Mouse (Mus musculus): ENCODE results near the gene Nos1ap.

Gene Nos1ap

DNA sequence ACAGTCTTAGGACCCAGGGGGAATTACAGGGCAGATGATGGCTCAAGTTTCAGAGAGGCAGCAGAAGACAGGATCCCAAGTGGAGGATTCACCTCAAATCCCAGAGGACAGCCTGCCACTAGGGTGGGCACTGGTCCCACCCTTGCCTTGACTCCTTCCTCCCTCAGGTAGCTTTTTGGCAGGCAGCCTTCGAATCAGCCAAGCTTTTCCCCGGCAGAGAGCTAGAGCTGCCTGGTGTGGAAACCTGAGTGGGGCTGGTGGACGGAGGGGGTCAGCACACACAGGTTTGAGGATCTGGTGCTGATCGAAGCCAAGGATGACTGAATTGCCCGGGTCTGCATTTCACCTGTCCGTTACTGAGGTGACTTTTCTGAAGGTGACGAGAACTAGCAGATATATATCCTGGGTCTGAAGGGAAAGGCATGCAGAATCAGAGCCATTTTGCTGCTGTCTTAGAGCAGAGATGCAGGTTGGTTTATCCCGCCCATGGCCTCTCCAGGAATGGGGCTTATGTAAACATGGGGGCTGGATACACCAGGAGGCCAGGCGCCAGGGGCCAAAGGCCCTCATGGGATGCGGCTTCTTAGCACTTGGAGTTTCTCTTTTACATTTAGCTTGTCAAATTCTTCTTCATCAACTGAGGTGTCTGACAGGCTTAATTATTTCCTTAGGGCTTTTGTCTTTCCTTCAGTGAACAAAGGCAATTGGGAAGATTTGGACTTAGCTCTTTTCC lies 229.3 kb downstream of the Nos1ap start:
- DNase-seq (ENCODE audit: low read depth) = no peak

DNA sequence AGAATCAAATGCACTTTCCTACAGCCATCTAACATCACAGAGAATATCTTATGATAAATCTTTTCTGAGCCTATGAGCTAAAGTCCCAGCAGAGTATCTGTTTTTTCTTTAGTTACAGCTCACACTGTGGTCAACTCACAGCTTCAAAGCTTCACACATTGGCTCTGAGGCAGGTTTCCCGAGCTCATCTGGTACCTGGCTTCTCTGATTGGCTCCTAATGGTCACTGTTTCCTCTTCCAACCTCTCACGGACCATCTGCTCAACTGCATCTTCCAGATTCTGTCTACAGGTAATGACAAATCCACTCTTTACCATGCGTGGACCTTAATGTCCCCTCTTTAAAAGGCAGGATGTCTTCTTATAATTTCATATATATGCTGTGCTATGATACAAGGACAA lies 236.3 kb downstream of the Nos1ap start:
- DNase-seq (ENCODE audit: low read depth) = no peak

DNA sequence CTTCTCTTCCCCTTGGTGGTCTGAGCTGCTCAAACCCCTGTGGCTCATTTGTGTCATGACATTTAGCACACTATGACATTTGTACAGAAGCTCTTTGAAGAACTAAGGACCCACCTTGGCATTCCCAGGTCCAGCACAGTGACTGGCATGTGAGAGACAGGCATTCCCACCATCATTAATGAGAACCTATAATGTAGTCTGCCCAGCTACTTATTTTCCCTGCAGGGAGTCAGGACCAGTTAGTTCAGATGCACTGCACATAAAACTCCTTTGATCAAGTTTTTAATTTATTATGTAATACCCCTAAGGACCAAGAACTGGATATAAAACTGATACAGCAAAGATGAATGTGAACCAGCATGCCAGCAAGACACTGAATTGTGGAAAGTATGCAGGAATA lies 238.6 kb downstream of the Nos1ap start:
- DNase-seq (ENCODE audit: low read depth) = no peak

- no peak for DNase-seq (ENCODE audit: low read depth)
Observed at GRCm38 (mm10) chr1:170346266-170346665, 243.4 kb downstream of the Nos1ap start.

- no peak for DNase-seq (ENCODE audit: low read depth)
Observed at GRCm38 (mm10) chr1:170343906-170344305, 245.8 kb downstream of the Nos1ap start.

DNA sequence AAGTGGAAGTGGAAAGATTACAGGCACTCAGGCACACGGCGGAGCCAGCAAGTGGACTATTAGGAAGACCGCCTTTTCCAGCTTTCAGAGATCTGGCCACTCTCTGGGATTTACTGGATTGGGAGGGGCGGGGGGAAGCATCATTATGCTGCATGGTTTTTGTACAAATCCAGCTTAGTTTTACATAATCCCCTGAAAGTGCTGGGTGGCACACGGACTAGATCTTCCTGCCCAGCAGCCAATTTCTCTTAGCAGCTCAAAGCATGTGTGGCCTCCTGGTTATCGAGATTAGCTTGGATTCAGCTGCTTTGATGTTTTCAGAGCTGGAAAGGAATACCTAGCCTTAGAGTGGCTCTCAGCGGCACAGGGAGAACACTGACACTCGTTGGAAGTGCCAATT lies 246.6 kb downstream of the Nos1ap start:
- DNase-seq (ENCODE audit: low read depth) = no peak

DNA sequence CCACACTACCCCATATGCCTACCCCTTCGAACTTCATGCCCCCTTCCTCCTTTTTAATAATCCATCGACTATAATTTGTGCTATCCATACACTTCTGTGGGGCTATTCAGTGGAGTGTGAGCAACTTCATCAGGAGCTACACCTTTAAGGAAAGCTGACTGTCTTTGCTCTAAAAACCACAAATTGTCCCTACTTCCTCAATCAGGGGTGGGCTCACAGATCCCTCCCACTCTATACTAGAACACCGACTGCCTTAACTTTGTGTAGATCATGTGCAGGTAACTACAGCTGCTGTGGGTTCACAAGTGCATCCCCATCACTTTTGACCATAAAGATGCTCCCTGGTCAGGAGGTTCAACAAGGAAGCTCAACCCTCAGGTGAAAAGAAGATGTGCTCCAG lies 249.7 kb downstream of the Nos1ap start:
- DNase-seq (ENCODE audit: low read depth) = no peak

DNA sequence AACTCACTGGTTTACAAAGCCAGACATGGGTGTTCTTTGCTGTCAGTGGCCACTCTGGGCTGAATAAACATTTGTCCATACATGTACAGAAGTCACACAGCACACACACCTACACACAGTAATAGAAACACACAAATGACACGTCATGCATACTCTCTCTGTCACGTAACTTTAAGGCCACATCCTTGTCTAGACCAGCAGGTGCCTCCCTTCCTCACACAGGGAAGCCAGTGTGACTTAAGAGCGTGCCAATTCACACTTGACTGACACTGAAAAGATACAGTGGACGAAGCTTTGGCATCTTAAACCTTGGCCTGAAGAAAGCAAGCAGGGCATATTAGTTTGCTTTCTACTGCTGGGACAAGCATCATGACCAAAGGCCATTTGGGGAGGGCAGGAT lies 256.9 kb downstream of the Nos1ap start:
- no peak for DNase-seq (ENCODE audit: low read depth)

GRCm38 (mm10) chr1:170331926-170332325 lies 257.7 kb downstream of the Nos1ap start:
- DNase-seq (ENCODE audit: low read depth) = no peak

- DNase-seq (ENCODE audit: low read depth) = no peak
Observed at GRCm38 (mm10) chr1:170325277-170325676, 264.4 kb downstream of the Nos1ap start.

DNA sequence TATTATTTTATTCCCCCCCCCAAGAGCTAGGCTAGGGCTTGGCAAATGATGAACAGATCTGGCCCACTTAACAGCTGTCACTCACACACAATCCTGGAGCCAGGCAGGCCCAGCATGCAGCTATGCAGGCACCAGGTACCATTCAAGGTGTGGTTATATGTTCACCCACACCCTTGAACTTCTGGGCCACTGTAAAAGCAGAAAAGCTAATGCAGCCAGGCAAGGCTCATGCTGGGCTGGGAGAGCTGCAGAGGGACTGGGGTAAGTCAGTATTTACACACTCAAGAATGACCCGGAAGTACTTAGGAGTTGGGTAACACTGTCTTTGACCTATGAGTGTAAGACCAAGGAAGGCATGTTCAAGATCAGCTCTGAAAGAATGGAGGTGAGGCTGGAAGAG lies 265.3 kb downstream of the Nos1ap start:
- no peak for DNase-seq (ENCODE audit: low read depth)

DNA sequence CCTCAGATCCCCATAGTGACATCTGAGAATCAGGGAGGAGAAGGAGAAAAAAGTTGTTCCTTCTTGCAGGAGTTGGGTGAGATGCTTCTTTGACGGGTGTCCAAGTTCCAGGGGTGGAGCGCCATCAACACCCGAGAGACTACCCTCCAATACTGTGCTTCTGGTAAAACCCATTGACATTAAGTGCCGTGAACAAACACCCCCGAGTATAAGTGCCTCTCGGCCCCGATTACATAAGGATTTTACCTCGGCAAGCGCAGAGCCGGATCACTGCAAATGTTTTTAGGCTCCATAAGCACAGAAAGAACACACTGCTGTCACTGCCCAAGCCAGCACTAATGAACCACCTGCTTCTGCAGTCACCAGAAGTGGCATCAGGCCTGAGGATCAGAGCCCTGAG lies 266.7 kb downstream of the Nos1ap start:
- DNase-seq (ENCODE audit: low read depth) = no peak

DNA sequence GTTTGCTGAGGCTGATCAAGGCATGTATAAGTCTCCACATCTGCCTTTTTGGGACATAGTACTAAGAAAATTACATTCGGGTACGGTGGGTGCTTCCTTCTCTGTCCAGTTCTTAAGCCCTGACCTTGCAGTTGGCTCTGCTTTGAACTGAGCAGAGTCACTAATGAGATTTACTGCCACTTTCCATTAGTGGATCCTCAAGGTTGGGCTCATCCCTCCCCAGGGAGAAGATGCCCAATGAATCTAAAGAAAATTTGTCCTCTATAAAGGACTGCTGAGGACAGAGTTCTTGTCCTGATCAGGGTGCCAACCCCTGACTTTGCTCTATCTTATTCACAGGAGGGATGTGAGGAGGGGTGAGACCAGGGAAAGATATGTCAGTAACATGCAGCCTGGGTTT lies 267.6 kb downstream of the Nos1ap start:
- DNase-seq (ENCODE audit: low read depth) = no peak

DNA sequence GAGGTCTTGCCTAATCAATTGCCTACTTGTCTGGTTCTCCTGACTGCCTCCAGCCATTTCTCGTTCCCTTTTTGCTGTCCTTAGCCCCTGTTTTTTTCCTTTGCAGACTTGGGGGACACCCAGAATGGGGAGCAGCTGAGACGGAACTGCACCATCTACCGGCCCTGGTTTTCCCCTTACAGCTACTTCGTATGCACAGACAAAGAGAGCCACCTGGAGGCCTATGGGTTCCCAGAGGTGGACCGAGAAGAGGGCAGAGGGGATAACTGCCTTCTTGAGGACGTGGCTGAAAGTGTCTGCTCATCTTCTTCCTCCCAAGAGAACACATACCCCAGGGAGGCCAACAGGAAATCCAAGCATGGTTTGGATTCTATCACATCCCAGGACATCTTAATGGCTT lies 278.2 kb downstream of the Nos1ap start:
- no peak for DNase-seq (ENCODE audit: low read depth)

DNA sequence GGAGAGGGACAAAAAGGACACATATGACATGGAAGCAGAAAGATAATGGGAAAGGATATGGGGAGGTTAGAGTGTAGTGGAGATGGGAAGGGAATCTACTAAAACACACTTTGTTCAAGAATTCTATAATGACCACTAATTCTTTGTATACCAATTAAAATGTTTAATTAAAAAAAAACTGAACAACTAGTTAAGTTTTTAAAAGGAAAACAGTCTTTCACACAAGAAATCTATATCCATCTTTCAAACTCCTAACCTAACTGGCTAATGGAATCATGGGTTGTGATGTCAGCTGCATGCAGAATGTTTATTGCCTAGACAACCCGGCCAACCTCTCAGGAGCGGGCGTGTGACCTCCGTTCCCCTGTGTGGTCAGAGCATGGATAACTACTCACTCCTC lies 281.2 kb downstream of the Nos1ap start, which contains the start of gene Spata46:
Gene Spata46, plus strand, starts transcription at position 301 of the 400 bp plus-strand sequence.
- no peak for DNase-seq (ENCODE audit: low read depth)

GRCm38 (mm10) chr1:170306232-170306631 lies 283.4 kb downstream of the Nos1ap start, which contains the start of gene Gm7694:
Gene Gm7694, minus strand, starts transcription at chr1:170306332.
- no peak for DNase-seq (ENCODE audit: low read depth)

GRCm38 (mm10) chr1:170305002-170305401 lies 284.7 kb downstream of the Nos1ap start:
- no peak for DNase-seq (ENCODE audit: low read depth)

DNA sequence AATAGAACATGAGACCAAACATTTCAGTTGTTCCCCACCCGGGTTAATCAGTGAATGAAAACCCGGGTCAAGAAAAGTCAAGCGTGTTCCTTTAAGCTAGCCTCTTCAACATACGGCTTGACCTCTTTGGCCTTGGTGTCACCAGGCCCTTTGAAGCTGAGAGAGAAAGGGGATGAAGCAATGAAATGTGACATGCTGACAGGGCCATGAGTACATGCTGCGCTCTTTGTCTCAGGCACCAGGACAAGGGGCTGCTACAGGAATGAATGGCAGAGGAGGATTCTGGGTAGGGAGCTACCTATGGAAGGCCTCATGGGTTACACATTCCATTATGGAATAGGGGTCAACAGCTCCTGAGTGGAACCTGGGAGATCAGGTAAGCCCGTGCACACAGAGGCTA lies 286.6 kb downstream of the Nos1ap start:
- no peak for DNase-seq (ENCODE audit: low read depth)

- no peak for DNase-seq (ENCODE audit: low read depth)
Observed at GRCm38 (mm10) chr1:170302456-170302855, 287.2 kb downstream of the Nos1ap start.

- no peak for DNase-seq (ENCODE audit: low read depth)
Observed at GRCm38 (mm10) chr1:170301686-170302085, 288.0 kb downstream of the Nos1ap start.

GRCm38 (mm10) chr1:170299496-170299895 lies 290.2 kb downstream of the Nos1ap start:
- no peak for DNase-seq (ENCODE audit: low read depth)

DNA sequence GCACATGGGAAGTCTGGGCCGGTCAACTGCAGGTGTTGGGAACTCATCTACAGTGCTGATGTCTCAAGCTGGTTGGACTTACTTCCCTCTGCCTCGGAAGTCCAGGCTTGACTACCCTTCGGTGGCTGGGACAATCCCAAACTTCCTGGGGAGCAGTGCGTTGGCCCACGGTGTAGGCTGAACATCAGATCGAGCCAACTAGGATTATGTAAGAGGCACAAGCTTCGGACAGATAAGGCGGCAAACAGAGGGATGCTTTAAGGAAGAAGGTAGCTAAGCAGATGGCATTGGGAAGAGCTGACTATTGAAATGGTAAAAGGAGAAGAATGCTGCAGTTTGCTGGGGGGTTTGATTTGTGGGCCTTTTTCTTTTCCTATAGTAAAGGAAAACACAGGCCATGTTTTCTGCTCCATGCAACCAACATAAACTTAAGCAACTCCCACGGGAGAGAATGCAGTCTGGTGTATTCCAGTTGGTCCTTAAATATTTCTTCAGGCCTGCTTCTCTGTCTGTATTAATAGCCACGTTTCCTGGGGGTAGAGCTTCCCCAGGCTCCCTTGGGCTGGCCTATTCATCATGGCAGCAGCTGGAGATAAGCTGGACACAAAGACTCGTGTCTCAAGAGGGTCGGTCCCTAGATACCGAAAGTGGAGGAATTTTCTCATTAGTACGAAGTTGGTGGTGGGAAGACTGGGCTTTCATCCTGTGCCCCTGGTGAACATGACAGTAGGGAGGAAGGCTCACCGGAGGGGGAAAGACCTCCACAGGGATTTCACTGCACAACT lies 294.7 kb downstream of the Nos1ap start:
- no peak for DNase-seq (ENCODE audit: low read depth)

DNA sequence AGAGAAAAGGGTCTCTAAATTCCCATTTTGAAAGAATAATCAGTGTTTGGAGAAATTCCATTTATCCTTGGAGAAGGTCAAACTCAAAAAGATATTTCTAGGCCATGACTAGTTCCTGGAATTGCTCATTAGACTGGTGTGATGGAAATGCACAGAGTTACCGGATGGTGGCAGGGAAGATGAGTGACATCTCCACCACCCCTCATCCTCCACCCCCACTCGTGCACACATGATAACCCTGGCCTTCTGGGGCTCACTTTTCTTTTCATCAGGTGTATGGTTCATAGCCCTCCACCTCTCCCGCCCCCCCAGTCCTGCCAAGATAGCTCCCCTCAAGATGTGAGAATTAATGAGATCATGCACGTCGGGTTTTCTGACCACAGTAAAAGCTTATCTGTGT lies 296.4 kb downstream of the Nos1ap start:
- DNase-seq (ENCODE audit: low read depth) = no peak
